Mouse (Mus musculus) liver, postnatal 0 days (tissue): ENCODE data around the gene Cdiptos. TPM values are rescaled to one million over a fixed set of nuclear protein-coding genes. Genes with fewer than 3 reads are reported as not detected.

Experiments used
- ATAC-seq: fragments of 200-750 bp; cut with Nextera tagmentation; 2 replicates; pipeline ENCODE4 v1.8.0; 2017; ENCODE audit warnings: mild to moderate bottlenecking, moderate library complexity
- DNase-seq: peaks from one replicate; pipeline ENCODE4 v3.0.0-alpha.2; 2016
- H3K27ac ChIP-seq: fragments of 300-500 bp; sonication (generic); 2 replicates; pipeline ENCODE4 v1.5.1; 2014; ENCODE audit warnings: antibody characterized with exemption, moderate library complexity, mild to moderate bottlenecking, low read depth
- H3K27me3 ChIP-seq: fragments of 300-500 bp; sonication (generic); 2 replicates; pipeline ENCODE4 v1.6.1; 2014; ENCODE audit warnings: low read length, control low read depth, mixed read lengths; ENCODE audit not compliant: insufficient read depth
- H3K36me3 ChIP-seq: fragments of 300-500 bp; sonication (generic); replicated peaks from 2 replicates; pipeline ENCODE4 v1.6.1; 2014; ENCODE audit warnings: mild to moderate bottlenecking, control low read depth, low read length, moderate library complexity, mixed read lengths; ENCODE audit not compliant: insufficient read depth
- H3K4me1 ChIP-seq: fragments of 300-500 bp; sonication (generic); 2 replicates; pipeline ENCODE4 v1.6.1; 2014; ENCODE audit warnings: antibody characterized with exemption, mild to moderate bottlenecking, control low read depth; ENCODE audit not compliant: insufficient read depth
- H3K4me2 ChIP-seq: fragments of 300-500 bp; sonication (generic); 2 replicates; pipeline ENCODE4 v1.6.1; 2014; ENCODE audit warnings: low read depth, mild to moderate bottlenecking, low read length, moderate library complexity, mixed read lengths
- H3K4me3 ChIP-seq: fragments of 300-500 bp; sonication (generic); 2 replicates; pipeline ENCODE4 v1.5.1; 2014; ENCODE audit warnings: low read depth, low read length
- H3K9ac ChIP-seq: fragments of 300-500 bp; sonication (generic); replicated peaks from 2 replicates; pipeline ENCODE4 v1.6.1; 2014; ENCODE audit warnings: mild to moderate bottlenecking, moderate library complexity
- H3K9me3 ChIP-seq: fragments of 300-500 bp; sonication (generic); 2 replicates; pipeline ENCODE4 v1.6.1; 2016; ENCODE audit warnings: mild to moderate bottlenecking, control low read depth, low read length, mixed read lengths
- CTCF ChIP-seq: sonication (generic); IDR thresholded peaks from 2 replicates; pipeline ENCODE4 v1.5.1; 2016; ENCODE audit warnings: antibody characterized with exemption, low read depth
- EP300 ChIP-seq: IDR thresholded peaks from 2 replicates; pipeline ENCODE4 v1.6.1; 2016; ENCODE audit warnings: antibody characterized with exemption, low read depth, mild to moderate bottlenecking
- WGBS: fragments of 180-500 bp; shearing (Covaris S2); extraction: QIAGEN DNeasy Blood & Tissue Kit; methylation state at CpG from one replicate; pipeline ENCODE4 v1.1.7; 2014; ENCODE audit not compliant: insufficient replicate concordance; 5-methylcytosine and 5-hydroxymethylcytosine counted together
- polyA plus RNA-seq: library from polyadenylated mRNA; unstranded; fragments of >200 nt; fragmentation: Nextera tagmentation; extraction: Ambion mirVana; gene quantifications from 2 replicates; pipeline ENCODE4 v1.2.1, GENCODE M21; 2015

Cdiptos gene
- polyA plus RNA-seq, 1 experiment from 2014 or later = 0.68 TPM

- H3K36me3 ChIP-seq = peaks cover 23% of the 10 kb centered on the region
- 81% methylated on average over 7 of the region's 7 CpGs for WGBS
- TF ChIP-seq CTCF (no peak), EP300 (no peak)
These were observed 7.2 kb upstream of the Cdiptos start for GRCm38 (mm10) chr7:126983113-126983512.

GRCm38 (mm10) chr7:126982054-126982453, 6.2 kb upstream of the Cdiptos start:
- TF ChIP-seq EP300 (no peak), CTCF (no peak)
- ATAC-seq (peak; percentile 31; the same call in 1 of the 2 replicates), DNase-seq (no peak)
- Histone ChIP-seq H3K36me3 (peaks cover 27% of the 10 kb centered on the region), H3K4me1 (peaks cover 20% of the 10 kb centered on the region), H3K27me3 (no peaks in the 10 kb centered on the region), H3K4me2 (no peak overlapping the region), H3K27ac (no peak overlapping the region), H3K9me3 (no peaks in the 10 kb centered on the region), H3K4me3 (no peak overlapping the region), H3K9ac (no peak overlapping the region)
- 39% methylated on average over 4 of the region's 4 CpGs for WGBS

More at GRCm38 (mm10) chr7:126983113-126983512, 7.2 kb upstream of the Cdiptos start:
- Histone ChIP-seq H3K9ac (no peak overlapping the region), H3K27ac (no peak overlapping the region), H3K9me3 (no peaks in the 10 kb centered on the region), H3K4me3 (no peak overlapping the region), H3K4me2 (no peak overlapping the region), H3K27me3 (no peaks in the 10 kb centered on the region), H3K4me1 (peaks cover 11% of the 10 kb centered on the region)
- DNase-seq (no peak), ATAC-seq (no peak)

- 89% methylated on average over 2 of the region's 2 CpGs for WGBS
- H3K4me1 ChIP-seq = peaks cover 23% of the 10 kb centered on the region
- no peaks in the 10 kb centered on the region for H3K27me3 ChIP-seq
- no peak overlapping the region for H3K9ac ChIP-seq
- ATAC-seq (no peak), DNase-seq (no peak)
- no peak overlapping the region for H3K27ac ChIP-seq
- H3K4me2 ChIP-seq = no peak overlapping the region
- no peaks in the 10 kb centered on the region for H3K9me3 ChIP-seq
- H3K36me3 ChIP-seq = peaks cover 27% of the 10 kb centered on the region
- TF ChIP-seq EP300 = no peak
- no peak for TF ChIP-seq CTCF
- H3K4me3 ChIP-seq = no peak overlapping the region
These were observed 5.7 kb upstream of the Cdiptos start for GRCm38 (mm10) chr7:126981601-126982000.

- 70% methylated on average over 6 of the region's 6 CpGs for WGBS
- Histone ChIP-seq H3K36me3 (peaks cover 27% of the 10 kb centered on the region), H3K9me3 (no peaks in the 10 kb centered on the region), H3K4me1 (peaks cover 31% of the 10 kb centered on the region), H3K4me3 (no peak overlapping the region), H3K4me2 (no peak overlapping the region), H3K27me3 (no peaks in the 10 kb centered on the region), H3K9ac (no peak overlapping the region), H3K27ac (no peak overlapping the region)
- ATAC-seq (no peak), DNase-seq (no peak)
- no peak for TF ChIP-seq CTCF
- TF ChIP-seq EP300 = no peak
These were observed 2.9 kb upstream of the Cdiptos start for GRCm38 (mm10) chr7:126978841-126979240.

- ATAC-seq (no peak), DNase-seq (no peak)
- Histone ChIP-seq H3K4me1 (peaks cover 27% of the 10 kb centered on the region), H3K27ac (peak overlapping the region; percentile 95), H3K9ac (peak overlapping the region; percentile 95), H3K4me2 (peak overlapping the region; percentile 91), H3K4me3 (peak overlapping the region; percentile 93), H3K27me3 (no peaks in the 10 kb centered on the region), H3K36me3 (peaks cover 27% of the 10 kb centered on the region), H3K9me3 (no peaks in the 10 kb centered on the region)
- TF ChIP-seq CTCF (no peak), EP300 (no peak)
- WGBS = 22% methylated on average over 14 of the region's 14 CpGs
These were observed 1.1 kb upstream of the Cdiptos start for GRCm38 (mm10) chr7:126976878-126977459.

- peak within 1 kb of the TSS; percentile 95 for H3K27ac ChIP-seq
- H3K27me3 ChIP-seq = no peaks in the 10 kb centered on the region
- H3K9me3 ChIP-seq = no peaks in the 10 kb centered on the region
- peak within 1 kb of the TSS; percentile 93 for H3K4me3 ChIP-seq
- peak within 1 kb of the TSS; percentile 95 for H3K9ac ChIP-seq
- no peak for ATAC-seq
- H3K4me1 ChIP-seq = peaks cover 23% of the 10 kb centered on the region
- WGBS = 0% methylated on average over 1 of the region's 1 CpGs
- peak within 1 kb of the TSS; percentile 91 for H3K4me2 ChIP-seq
- peaks cover 23% of the 10 kb centered on the region for H3K36me3 ChIP-seq
- no peak for DNase-seq
- TF ChIP-seq CTCF (no peak), EP300 (no peak)
These were observed 177 bp downstream of the Cdiptos start, which contains the start of gene Cdipt for GRCm38 (mm10) chr7:126975893-126975949. TSS of gene Cdipt (plus strand) at chr7:126975914.

GRCm38 (mm10) chr7:126975493-126975892, 405 bp downstream of the Cdiptos start:
- Histone ChIP-seq H3K9me3 (no peaks in the 10 kb centered on the region), H3K27ac (peak overlapping the region; percentile 95), H3K9ac (0 out of 2 replicates have a peak overlapping the region, but pooled peaks have one; percentile 7), H3K27me3 (no peaks in the 10 kb centered on the region), H3K4me3 (peak overlapping the region; percentile 93), H3K4me2 (peak overlapping the region; percentile 91), H3K4me1 (peaks cover 23% of the 10 kb centered on the region), H3K36me3 (peaks cover 23% of the 10 kb centered on the region)
- no peak for TF ChIP-seq EP300
- no peak for TF ChIP-seq CTCF
- DNase-seq (no peak), ATAC-seq (no peak)
- WGBS = 4% methylated on average over 8 of the region's 8 CpGs
